ENCODE assay signal across 25 mouse cellular contexts in the genomic region with DNA sequence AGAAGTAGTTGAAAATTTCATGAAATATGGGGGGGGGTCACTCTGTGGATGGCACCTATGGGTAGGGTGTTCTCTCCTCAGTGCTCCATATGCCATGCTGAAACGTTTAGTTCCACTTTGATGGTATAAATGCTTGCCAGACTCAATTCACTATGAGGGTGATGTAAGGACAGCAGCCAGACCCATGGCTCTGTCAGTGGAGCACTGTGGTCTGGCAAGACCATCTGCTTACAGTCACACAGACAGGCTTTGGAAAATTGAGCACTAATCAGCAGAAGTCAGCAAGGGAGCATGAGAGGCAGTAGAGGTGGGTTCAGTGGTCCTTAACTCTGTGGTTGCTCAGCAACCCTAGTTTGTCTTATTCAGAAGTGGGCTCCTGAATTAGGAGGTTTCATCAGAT.
"Had no signal": no experiment of that assay in that cellular context is flagged by ENCODE, and none has a peak within 500 bp of the region (broad histone marks: within the 10 kb centered on the region; RNA-seq: fewer than 3 reads in every experiment).

No protein-coding gene starts in this region.

- ATAC-seq: hindbrain, postnatal 0 days; intestine, embryonic 16.5 days; liver, embryonic 12.5 days had no signal

- H3K9me3 ChIP-seq: heart, embryonic 10.5 days; heart, embryonic 12.5 days; hindbrain, embryonic 13.5 days; hindbrain, embryonic 15.5 days; kidney, embryonic 15.5 days; limb, embryonic 13.5 days; limb, embryonic 15.5 days; liver, embryonic 12.5 days had no signal

- H3K27me3 ChIP-seq: heart, embryonic 12.5 days; hindbrain, embryonic 13.5 days; hindbrain, embryonic 15.5 days; kidney, embryonic 15.5 days; limb, embryonic 13.5 days; limb, embryonic 15.5 days; liver, embryonic 12.5 days had no signal

- DNase-seq: gastrocnemius, postnatal 14 days; gastrocnemius, postnatal 36 days; heart, adult 18-20 months; heart, postnatal 10 days; heart, postnatal 36 days; kidney, adult 11 months; kidney, adult 2 months; kidney, adult 9 months; kidney, postnatal 14 days; kidney, postnatal 36 days; layer of hippocampus, adult 9-11 months; layer of hippocampus, postnatal 36 days; lung, adult 18-20 months had no signal

- H3K4me2 ChIP-seq: heart, embryonic 12.5 days; hindbrain, embryonic 13.5 days; hindbrain, embryonic 15.5 days; kidney, embryonic 15.5 days; limb, embryonic 13.5 days; limb, embryonic 15.5 days; liver, embryonic 12.5 days had no signal

- H3K27ac ChIP-seq: heart, embryonic 10.5 days; hindbrain, embryonic 13.5 days; hindbrain, embryonic 15.5 days; hindbrain, postnatal 0 days; kidney, embryonic 15.5 days; kidney, postnatal 0 days; limb, embryonic 13.5 days; limb, embryonic 15.5 days; liver, embryonic 12.5 days; liver, embryonic 14.5 days had no signal

- H3K36me3 ChIP-seq: heart, embryonic 10.5 days; heart, embryonic 12.5 days; hindbrain, embryonic 13.5 days; hindbrain, embryonic 15.5 days; kidney, embryonic 15.5 days; limb, embryonic 13.5 days; limb, embryonic 15.5 days; liver, embryonic 12.5 days had no signal

- H3K4me3 ChIP-seq: heart, embryonic 10.5 days; heart, embryonic 12.5 days; hindbrain, embryonic 13.5 days; hindbrain, embryonic 15.5 days; kidney, embryonic 15.5 days; limb, embryonic 13.5 days; limb, embryonic 15.5 days; liver, embryonic 12.5 days had no signal

- H3K4me1 ChIP-seq: heart, embryonic 10.5 days; heart, embryonic 12.5 days; hindbrain, embryonic 13.5 days; hindbrain, embryonic 15.5 days; kidney, embryonic 15.5 days; limb, embryonic 13.5 days; limb, embryonic 15.5 days; liver, embryonic 12.5 days had no signal

- H3K9ac ChIP-seq: heart, embryonic 12.5 days; hindbrain, embryonic 13.5 days; hindbrain, embryonic 15.5 days; kidney, embryonic 15.5 days; limb, embryonic 13.5 days; limb, embryonic 15.5 days; liver, embryonic 12.5 days; liver, embryonic 14.5 days had no signal
